Mouse (Mus musculus): ENCODE results near the gene Fam241b. TPM values are rescaled to one million over a fixed set of nuclear protein-coding genes. Genes with fewer than 3 reads are reported as not detected.

The Fam241b gene
- total and polyA plus RNA-seq, 3 experiments = 11.2 to 19.0 TPM; not detected in 1

GRCm38 (mm10) chr10:62060969-62061678, 82.6 kb downstream of the Fam241b start:
- Histone ChIP-seq H3K27me3 (ENCODE audit: control insufficient read depth in 1 of 2, insufficient read depth in 2 of 2, low read length in 2 of 2) (no peaks in the 10 kb centered on the region; a peak in 1 of 4 replicates), H3K36me3 (ENCODE audit: control insufficient read depth in 1 of 2, insufficient read depth in 2 of 2, low read length in 2 of 2) (no peaks in the 10 kb centered on the region), H3K9ac (ENCODE audit: control insufficient read depth, low read depth, low read length, poor library complexity, severe bottlenecking) (no peak overlapping the region), H3K79me2 (ENCODE audit: control insufficient read depth, insufficient read depth, low read length, poor library complexity) (no peaks in the 10 kb centered on the region), H3K4me1 (ENCODE audit: control insufficient read depth in 1 of 2, insufficient read depth in 2 of 2, low read length in 2 of 2) (no peaks in the 10 kb centered on the region), H3K9me3 (replicated peaks; ENCODE audit: insufficient read depth, low read length) (no peaks in the 10 kb centered on the region), H3K4me3 (ENCODE audit: control insufficient read depth in 1 of 2, insufficient read depth in 1 of 2, low read depth in 2 of 2, low read length in 2 of 2) (no peak overlapping the region), H3K27ac (ENCODE audit: control insufficient read depth, low read depth, low read length) (no peak overlapping the region)
- no peak for DNase-seq (ENCODE audit: low read depth, low spot score)
- no peak for TF ChIP-seq TAL1 (IDR thresholded peaks at IDR 0.05; ENCODE audit: low read length)
- TF ChIP-seq BHLHE40 (IDR thresholded peaks at IDR 0.05; ENCODE audit: borderline replicate concordance, low read depth, low read length) = no peak
- TF ChIP-seq RAD21 (IDR thresholded peaks at IDR 0.05; ENCODE audit: low read depth, low read length) = no peak
- no peak for TF ChIP-seq POLR2A (IDR thresholded peaks at IDR 0.05; ENCODE audit: control insufficient read depth in 1 of 2, insufficient read depth in 1 of 2, low read depth in 1 of 2, low read length in 2 of 2, poor library complexity in 1 of 2)
- TF ChIP-seq MEF2A (IDR thresholded peaks at IDR 0.05; ENCODE audit: extremely low read depth, insufficient replicate concordance, low read depth, low read length, poor library complexity, severe bottlenecking) = no peak

GRCm38 (mm10) chr10:62060224-62060913, 83.4 kb downstream of the Fam241b start:
- Histone ChIP-seq H3K9me3 (replicated peaks; ENCODE audit: insufficient read depth, low read length) (no peaks in the 10 kb centered on the region), H3K36me3 (ENCODE audit: control insufficient read depth in 1 of 2, insufficient read depth in 2 of 2, low read length in 2 of 2) (no peaks in the 10 kb centered on the region), H3K4me3 (ENCODE audit: control insufficient read depth in 1 of 2, insufficient read depth in 1 of 2, low read depth in 2 of 2, low read length in 2 of 2) (no peak overlapping the region), H3K27me3 (ENCODE audit: control insufficient read depth in 1 of 2, insufficient read depth in 2 of 2, low read length in 2 of 2) (no peaks in the 10 kb centered on the region; a peak in 1 of 4 replicates), H3K79me2 (ENCODE audit: control insufficient read depth, insufficient read depth, low read length, poor library complexity) (no peaks in the 10 kb centered on the region), H3K27ac (ENCODE audit: control insufficient read depth, low read depth, low read length) (no peak overlapping the region), H3K4me1 (ENCODE audit: control insufficient read depth in 1 of 2, insufficient read depth in 2 of 2, low read length in 2 of 2) (no peaks in the 10 kb centered on the region), H3K9ac (ENCODE audit: control insufficient read depth, low read depth, low read length, poor library complexity, severe bottlenecking) (no peak overlapping the region)
- no peak for DNase-seq (ENCODE audit: low read depth, low spot score)
- TF ChIP-seq GATA1 (IDR thresholded peaks at IDR 0.05; ENCODE audit: low read depth, low read length) = no peak
- no peak for TF ChIP-seq ZMIZ1 (IDR thresholded peaks at IDR 0.05; ENCODE audit: low read depth, low read length)
- no peak for TF ChIP-seq NRF1 (IDR thresholded peaks at IDR 0.05; ENCODE audit: insufficient read depth, low read depth, low read length, poor library complexity, severe bottlenecking)
- no peak for TF ChIP-seq CTCF (IDR thresholded peaks at IDR 0.05 in 2 of 3, conservative IDR thresholded peaks at IDR 0.05 in 1 of 3; ENCODE audit: control insufficient read depth in 1 of 3, insufficient read depth in 1 of 3, low read depth in 2 of 3, low read length in 3 of 3, poor library complexity in 1 of 3, severe bottlenecking in 1 of 3)
- no peak for TF ChIP-seq E2F4 (IDR thresholded peaks at IDR 0.05; ENCODE audit: borderline replicate concordance, low read depth, low read length)
- no peak for TF ChIP-seq ZC3H11A (IDR thresholded peaks at IDR 0.05; ENCODE audit: low read depth, low read length)
- TF ChIP-seq MXI1 (IDR thresholded peaks at IDR 0.05; ENCODE audit: low read depth, low read length) = no peak
- no peak for TF ChIP-seq MAZ (IDR thresholded peaks at IDR 0.05; ENCODE audit: low read depth, low read length)
- no peak for TF ChIP-seq TCF12 (IDR thresholded peaks at IDR 0.05; ENCODE audit: low read depth, low read length)
- TF ChIP-seq SIN3A (IDR thresholded peaks at IDR 0.05; ENCODE audit: low read length) = no peak
- TF ChIP-seq MYC (IDR thresholded peaks at IDR 0.05; ENCODE audit: low read depth, low read length) = no peak
- TF ChIP-seq MAFK (IDR thresholded peaks at IDR 0.05; ENCODE audit: borderline replicate concordance, low read depth, low read length) = no peak
- TF ChIP-seq MEF2A (IDR thresholded peaks at IDR 0.05; ENCODE audit: extremely low read depth, insufficient replicate concordance, low read depth, low read length, poor library complexity, severe bottlenecking) = no peak
- no peak for TF ChIP-seq SMC3 (IDR thresholded peaks at IDR 0.05; ENCODE audit: low read depth, low read length)
- no peak for TF ChIP-seq RAD21 (IDR thresholded peaks at IDR 0.05; ENCODE audit: low read depth, low read length)
- no peak for TF ChIP-seq CHD2 (IDR thresholded peaks at IDR 0.05; ENCODE audit: low read length)
- no peak for TF ChIP-seq RCOR1 (IDR thresholded peaks at IDR 0.05; ENCODE audit: low read depth, low read length)
